Mouse (Mus musculus): ENCODE measurements around the gene Gm10837. TPM values are rescaled to one million over a fixed set of nuclear protein-coding genes. Genes with fewer than 3 reads are reported as not detected.

Gm10837 gene
- polyA plus RNA-seq, 1 experiment = not detected

DNA sequence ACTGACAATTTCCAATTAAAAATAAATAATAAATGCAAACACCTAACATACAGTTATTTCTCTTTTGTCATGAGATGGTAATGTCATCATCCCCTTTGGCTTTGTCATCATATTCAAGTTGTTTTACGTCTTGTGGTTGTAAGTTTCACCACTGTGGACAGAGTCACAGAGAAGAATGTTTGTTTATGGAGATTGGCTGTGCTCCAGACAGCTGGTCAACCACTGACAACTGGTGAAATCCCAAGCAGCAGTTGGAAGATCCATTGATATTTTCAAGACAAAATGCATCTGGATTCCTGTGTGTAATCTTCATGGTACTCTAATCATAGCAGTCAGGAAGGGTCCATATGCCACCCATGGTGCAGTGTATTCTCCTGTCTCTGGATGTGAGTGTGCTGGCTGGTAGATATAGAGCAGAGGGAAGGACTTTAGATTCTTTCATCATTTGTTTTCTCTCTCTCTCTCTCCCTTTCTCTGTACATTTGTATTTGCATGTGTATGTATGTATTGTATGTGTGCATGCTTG lies 23.2 kb downstream of the Gm10837 start:
- no peaks in the 10 kb centered on the region for H3K4me1 ChIP-seq (ENCODE audit: control insufficient read depth, insufficient read depth, insufficient read length, low read length)
- no peak overlapping the region for H3K27ac ChIP-seq (replicated peaks; ENCODE audit: low read depth, low read length)
- H3K4me3 ChIP-seq (ENCODE audit: insufficient read depth, low read depth, low read length) = no peak overlapping the region

GRCm38 (mm10) chr14:122528475-122528874 lies 38.1 kb downstream of the Gm10837 start:
- H3K4me1 ChIP-seq (ENCODE audit: control insufficient read depth, insufficient read depth, insufficient read length, low read length) = no peaks in the 10 kb centered on the region
- no peak overlapping the region for H3K4me3 ChIP-seq (ENCODE audit: insufficient read depth, low read depth, low read length)

DNA sequence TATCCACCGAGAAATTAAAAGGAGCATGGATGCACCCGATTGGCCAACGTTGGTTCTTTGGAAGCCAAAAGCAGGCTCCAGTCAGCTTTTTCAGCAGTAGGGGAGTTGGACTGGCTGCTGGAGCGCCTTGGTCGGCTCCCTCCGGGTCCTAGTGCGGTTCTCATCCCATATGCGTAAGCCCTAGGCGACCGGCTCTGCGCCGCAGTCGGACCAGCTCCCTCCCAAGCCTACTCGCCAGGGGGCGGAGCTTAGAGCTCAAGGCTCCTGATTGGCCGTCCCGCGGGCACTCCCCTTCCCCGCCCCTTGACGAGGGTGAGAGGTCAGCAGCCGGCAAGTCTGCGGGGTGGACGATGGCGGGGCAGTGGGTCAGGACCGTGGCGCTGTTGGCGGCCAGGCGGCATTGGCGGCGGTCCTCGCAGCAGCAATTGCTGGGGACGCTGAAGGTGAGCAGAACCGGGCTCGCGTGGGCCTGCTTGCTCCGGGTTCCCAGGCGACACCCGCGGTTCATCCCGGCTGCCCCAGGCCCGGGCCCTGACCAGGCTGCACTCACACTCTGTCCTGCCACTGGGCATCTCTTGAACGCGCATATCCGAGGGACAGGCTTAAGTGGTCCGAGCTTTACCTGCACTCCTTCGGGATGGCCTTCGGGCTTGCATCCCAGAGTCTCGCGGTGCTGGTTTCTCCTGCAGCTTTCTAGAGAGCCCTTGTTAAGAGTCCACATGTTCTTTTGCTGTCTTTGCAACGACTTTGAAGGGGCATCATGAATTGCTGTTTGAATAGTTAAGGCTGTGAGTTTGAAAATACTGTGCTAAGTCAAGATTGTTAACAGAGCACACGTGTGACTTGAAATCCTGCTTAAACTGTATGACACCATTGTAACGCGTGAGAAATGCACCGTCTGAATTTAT lies 43.9 kb downstream of the Gm10837 start, which contains the start of gene Pcca:
Pcca (plus strand) TSS at position 308 of the 908 bp plus-strand sequence.
- Histone ChIP-seq H3K27ac (replicated peaks; ENCODE audit: low read depth, low read length) (peak within 1 kb of the TSS; percentile 1; the same call in 1 of the 2 replicates), H3K4me1 (ENCODE audit: control insufficient read depth, insufficient read depth, insufficient read length, low read length) (peaks cover 2% of the 10 kb centered on the region; the same call in 1 of the 2 replicates), H3K4me3 (ENCODE audit: insufficient read depth, low read depth, low read length) (peak within 1 kb of the TSS; percentile 66)

More at GRCm38 (mm10) chr14:122528475-122528874, 38.1 kb downstream of the Gm10837 start:
- no peak overlapping the region for H3K27ac ChIP-seq (replicated peaks; ENCODE audit: low read depth, low read length)

GRCm38 (mm10) chr14:122535986-122536385 lies 45.6 kb downstream of the Gm10837 start:
- Histone ChIP-seq H3K4me1 (ENCODE audit: control insufficient read depth, insufficient read depth, insufficient read length, low read length) (peaks cover 5% of the 10 kb centered on the region; the same call in 1 of the 2 replicates), H3K4me3 (ENCODE audit: insufficient read depth, low read depth, low read length) (no peak overlapping the region), H3K27ac (replicated peaks; ENCODE audit: low read depth, low read length) (peak overlapping the region; percentile 68)

Other genes starting within 250 kb of the Gm10837 start
- gene Gm5089, start 39.5 kb upstream of the Gm10837 start, polyA plus RNA-seq (2012; ENCODE audit: insufficient read depth, insufficient read length, missing spikeins) = not detected in 2 replicates
- gene Zic5, start 24.9 kb upstream of the Gm10837 start, polyA plus RNA-seq (2012; ENCODE audit: insufficient read depth, insufficient read length, missing spikeins) = not detected in 2 replicates
- not detected in 2 replicates for gene Zic2, start 15.2 kb upstream of the Gm10837 start, polyA plus RNA-seq (2012; ENCODE audit: insufficient read depth, insufficient read length, missing spikeins)
- 344 and 349 TPM in 2 replicates for gene Pcca, start 43.7 kb downstream of the Gm10837 start, polyA plus RNA-seq (2012; ENCODE audit: insufficient read depth, insufficient read length, missing spikeins)

Data from brown adipose tissue, adult 24 weeks (tissue).